Mouse (Mus musculus): ENCODE data around the gene Scgb1b7. TPM values are rescaled to one million over a fixed set of nuclear protein-coding genes. Genes with fewer than 3 reads are reported as not detected.

The Scgb1b7 gene
- not detected for polyA plus RNA-seq (2014; fragmentation: Illumina TruSeq; extraction: RNeasy Lipid Tissue Mini Kit (QIAGEN cat#74804); ENCODE audit: low read depth, low replicate concordance)

DNA sequence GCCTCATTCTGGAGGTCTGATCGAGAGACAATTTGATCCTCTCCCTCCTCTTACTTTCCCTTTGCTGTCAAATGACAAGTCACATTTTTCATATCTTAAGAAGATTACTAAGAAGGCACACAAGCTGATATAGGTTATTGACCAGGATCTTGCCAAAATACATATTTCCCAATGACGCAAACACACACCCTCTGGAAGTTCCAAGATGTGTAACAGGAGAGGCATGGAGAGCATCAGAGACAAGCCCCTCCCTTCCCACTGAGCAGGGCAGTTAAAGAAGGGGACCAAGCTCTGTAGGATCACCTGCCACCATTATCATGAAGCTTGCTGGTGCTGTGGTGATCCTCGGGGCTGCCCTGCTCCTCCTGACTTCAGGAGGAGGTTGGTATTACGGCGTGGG lies at the start of gene Scgb1b7:
Gene Scgb1b7 (plus strand): TSS at position 301 of the 400 bp plus-strand sequence.

DNA sequence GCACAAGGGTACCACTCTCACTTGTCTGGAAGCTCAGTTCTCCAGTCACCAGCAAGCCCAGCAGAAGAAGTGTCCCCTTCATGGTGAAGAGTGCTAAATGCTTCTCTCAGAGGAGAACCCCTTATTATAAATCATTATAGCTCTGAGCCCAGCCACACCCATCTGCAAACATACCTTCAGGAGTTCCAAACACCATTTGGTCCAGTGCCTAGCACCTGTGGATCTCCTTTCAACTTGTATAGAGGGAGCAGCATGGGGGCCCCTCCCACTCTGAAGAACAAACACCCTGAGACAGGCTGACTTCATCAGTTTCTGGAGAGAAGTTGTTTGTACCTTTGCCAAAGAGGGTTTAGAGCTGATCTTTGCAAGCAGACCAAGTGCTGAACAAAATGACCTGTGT lies 6.8 kb upstream of the Scgb1b7 start, which contains the start of gene Scgb2b7:
Gene Scgb2b7 (minus strand): TSS at position 101 of the 400 bp plus-strand sequence.

Other genes starting within 250 kb of the Scgb1b7 start
- gene Scgb2b7, start 6.9 kb upstream of the Scgb1b7 start, polyA plus RNA-seq (2014; fragmentation: Illumina TruSeq; extraction: RNeasy Lipid Tissue Mini Kit (QIAGEN cat#74804); ENCODE audit: low read depth, low replicate concordance) = not detected

Measured in testis, adult 10 weeks (tissue).